Mouse (Mus musculus) cerebellum, adult 11-12 months (tissue): ENCODE results near the gene Ccdc180.
A peak's percentile ranks its signal among the peaks of the same experiment; 100 is the strongest.

Experiments used
- DNase-seq: peaks from one replicate; pipeline ENCODE4 v3.0.0; 2022

Gene Ccdc180

GRCm38 (mm10) chr4:45911876-45912275 is 21.8 kb downstream of the Ccdc180 start:
- no peak for DNase-seq

GRCm38 (mm10) chr4:45917091-45917490 is 27.0 kb downstream of the Ccdc180 start:
- no peak for DNase-seq

GRCm38 (mm10) chr4:45921663-45922435 is 31.7 kb downstream of the Ccdc180 start:
- no peak for DNase-seq

GRCm38 (mm10) chr4:45924011-45924410 is 33.9 kb downstream of the Ccdc180 start:
- DNase-seq, result no peak

GRCm38 (mm10) chr4:45928561-45928960 is 38.5 kb downstream of the Ccdc180 start:
- no peak for DNase-seq

- no peak for DNase-seq
Measured at GRCm38 (mm10) chr4:45941628-45942044, 51.5 kb downstream of the Ccdc180 start.

- no peak for DNase-seq
Measured at GRCm38 (mm10) chr4:45947729-45948128, 57.6 kb downstream of the Ccdc180 start.

- DNase-seq, result no peak
Measured at GRCm38 (mm10) chr4:45949109-45949848, 59.2 kb downstream of the Ccdc180 start.

- DNase-seq, result no peak
Measured at GRCm38 (mm10) chr4:45951830-45952229, 61.7 kb downstream of the Ccdc180 start.

- DNase-seq, result no peak
Measured at GRCm38 (mm10) chr4:45953025-45953919, 63.2 kb downstream of the Ccdc180 start.

- DNase-seq, result no peak
Measured at GRCm38 (mm10) chr4:45955235-45955634, 65.1 kb downstream of the Ccdc180 start.

- DNase-seq, result no peak
Measured at GRCm38 (mm10) chr4:45956131-45956530, 66.0 kb downstream of the Ccdc180 start.

- DNase-seq, result no peak
Measured at GRCm38 (mm10) chr4:45956706-45957105, 66.6 kb downstream of the Ccdc180 start.

GRCm38 (mm10) chr4:45964771-45965439 is 74.8 kb downstream of the Ccdc180 start, which contains the start of gene Tdrd7:
TSS of gene Tdrd7 (plus strand) at chr4:45965334.
- DNase-seq, result no peak

GRCm38 (mm10) chr4:45965737-45966447 is 75.8 kb downstream of the Ccdc180 start:
- no peak for DNase-seq

GRCm38 (mm10) chr4:45966716-45967115 is 76.6 kb downstream of the Ccdc180 start:
- DNase-seq, result no peak

GRCm38 (mm10) chr4:45967479-45968341 is 77.6 kb downstream of the Ccdc180 start:
- no peak for DNase-seq

GRCm38 (mm10) chr4:45969051-45969450 is 78.9 kb downstream of the Ccdc180 start:
- DNase-seq, result no peak

- DNase-seq, result no peak
Measured at GRCm38 (mm10) chr4:45970048-45970560, 80.0 kb downstream of the Ccdc180 start.

GRCm38 (mm10) chr4:45971806-45972447 is 81.8 kb downstream of the Ccdc180 start:
- DNase-seq, result peak; percentile 97
